Mouse (Mus musculus): ENCODE measurements around the gene Olfr690. TPM values are rescaled to one million over a fixed set of nuclear protein-coding genes. Genes with fewer than 3 reads are reported as not detected.
A peak's percentile ranks its signal among the peaks of the same experiment; 100 is the strongest.
"Not testable (repeated sequence)": the region's sequence is repeated elsewhere in the genome, so short reads cannot be mapped to it uniquely, and the experiment has no call there.

The Olfr690 gene
- polyA plus RNA-seq (2015; fragmentation: Nextera tagmentation; extraction: Ambion mirVana): 0.13 and 0.24 TPM in 2 replicates

- H3K36me3 ChIP-seq: no peaks in the 10 kb centered on the region
- no peaks in the 10 kb centered on the region for H3K4me1 ChIP-seq
- H3K27me3 ChIP-seq: no peaks in the 10 kb centered on the region
- no peak within 1 kb of the TSS for H3K4me2 ChIP-seq (replicated peaks)
- ATAC-seq (ENCODE audit: insufficient number of reproducible peaks, low FRiP score, low TSS enrichment, low read depth): no peak
- 65% methylated on average over 1 of the region's 1 CpGs for WGBS
- H3K9me3 ChIP-seq (replicated peaks): no peaks in the 10 kb centered on the region
- no peak within 1 kb of the TSS for H3K4me3 ChIP-seq (replicated peaks)
- no peak within 1 kb of the TSS for H3K27ac ChIP-seq (replicated peaks)
- no peak within 1 kb of the TSS for H3K9ac ChIP-seq
Observed at GRCm38 (mm10) chr7:105334004-105334403, at the start of gene Olfr690. TSS of gene Olfr690 (minus strand) at chr7:105334104.

DNA sequence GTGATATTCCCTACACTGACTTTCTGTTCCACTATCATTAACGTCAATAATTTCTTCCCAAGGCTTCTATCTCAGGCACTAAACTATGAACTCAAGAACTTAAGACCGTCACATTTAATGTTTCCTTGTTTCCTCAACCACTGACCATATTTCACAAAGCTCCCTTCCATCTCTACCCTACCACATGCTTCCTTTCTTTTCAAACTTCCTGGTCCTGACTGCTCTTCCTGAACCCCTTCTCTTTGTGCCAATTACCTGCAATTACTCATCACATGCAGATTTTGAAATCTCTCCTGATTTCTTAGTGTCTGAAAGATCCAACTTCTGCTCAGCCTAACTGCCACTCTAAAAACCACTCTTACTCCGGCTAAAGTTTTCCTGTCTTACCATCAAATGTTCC lies 46.4 kb upstream of the Olfr690 start:
- no peak for ATAC-seq (ENCODE audit: insufficient number of reproducible peaks, low FRiP score, low TSS enrichment, low read depth)
- 92% methylated on average over 3 of the region's 3 CpGs for WGBS
- Histone ChIP-seq H3K9me3 (replicated peaks) (no peaks in the 10 kb centered on the region), H3K27me3 (no peaks in the 10 kb centered on the region), H3K4me3 (replicated peaks) (no peak overlapping the region), H3K36me3 (peaks cover 77% of the 10 kb centered on the region), H3K9ac (no peak overlapping the region), H3K4me2 (replicated peaks) (no peak overlapping the region), H3K27ac (replicated peaks) (no peak overlapping the region), H3K4me1 (no peaks in the 10 kb centered on the region)

DNA sequence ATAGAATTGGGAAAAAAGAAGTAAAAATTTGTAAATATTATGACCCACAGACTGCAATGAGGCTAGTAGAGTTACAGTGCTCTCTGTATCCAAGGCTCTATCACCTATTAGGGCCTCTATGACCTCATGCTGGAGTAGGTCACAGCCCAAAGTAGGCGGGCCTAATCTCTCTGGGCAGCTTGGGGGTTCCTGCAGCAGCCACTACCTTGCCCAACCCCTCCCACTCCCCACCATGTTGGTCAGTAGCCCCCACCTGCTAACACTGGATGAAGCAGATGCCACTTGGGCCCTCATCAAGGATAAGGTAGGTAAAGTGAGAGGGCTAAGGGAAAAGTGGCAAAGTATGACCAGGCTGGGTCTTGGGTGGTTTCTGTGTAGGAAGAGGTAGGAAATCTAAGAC lies 41.0 kb upstream of the Olfr690 start, which contains the start of gene Gm5901:
Gene Gm5901 (plus strand): TSS at position 173 of the 400 bp plus-strand sequence.
- ATAC-seq (ENCODE audit: insufficient number of reproducible peaks, low FRiP score, low TSS enrichment, low read depth): no peak
- no peak within 1 kb of the TSS for H3K4me3 ChIP-seq (replicated peaks)
- H3K27ac ChIP-seq (replicated peaks): no peak within 1 kb of the TSS
- no peaks in the 10 kb centered on the region for H3K27me3 ChIP-seq
- H3K9ac ChIP-seq: no peak within 1 kb of the TSS
- H3K4me2 ChIP-seq (replicated peaks): no peak within 1 kb of the TSS
- peaks cover 50% of the 10 kb centered on the region for H3K36me3 ChIP-seq
- no peaks in the 10 kb centered on the region for H3K4me1 ChIP-seq
- no peaks in the 10 kb centered on the region for H3K9me3 ChIP-seq (replicated peaks)
- 87% methylated on average over 1 of the region's 1 CpGs for WGBS

DNA sequence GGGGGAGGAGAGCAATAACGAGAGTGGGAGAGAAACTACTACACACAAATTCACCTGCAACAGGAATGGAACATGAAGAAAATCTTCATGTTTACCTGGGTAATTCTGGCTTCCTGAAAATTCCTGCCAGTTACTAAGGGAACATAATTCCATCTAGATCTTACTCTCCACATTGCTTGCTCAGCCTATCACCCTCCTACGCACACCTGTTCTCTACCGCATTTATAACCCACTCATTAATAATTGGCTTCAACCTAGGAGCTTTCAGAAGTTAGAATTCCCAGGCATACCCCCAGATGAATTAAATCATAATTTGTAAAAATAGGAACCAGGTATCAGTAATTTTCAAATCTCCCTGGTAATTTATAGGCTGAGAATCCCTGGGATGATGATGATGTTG lies 40.1 kb upstream of the Olfr690 start:
- ATAC-seq (ENCODE audit: insufficient number of reproducible peaks, low FRiP score, low TSS enrichment, low read depth): no peak
- Histone ChIP-seq H3K4me1 (no peaks in the 10 kb centered on the region), H3K27ac (replicated peaks) (no peak overlapping the region), H3K36me3 (peaks cover 41% of the 10 kb centered on the region), H3K4me2 (replicated peaks) (no peak overlapping the region), H3K4me3 (replicated peaks) (no peak overlapping the region), H3K9ac (no peak overlapping the region), H3K9me3 (replicated peaks) (no peaks in the 10 kb centered on the region), H3K27me3 (no peaks in the 10 kb centered on the region)
- 87% methylated on average over 3 of the region's 3 CpGs for WGBS

DNA sequence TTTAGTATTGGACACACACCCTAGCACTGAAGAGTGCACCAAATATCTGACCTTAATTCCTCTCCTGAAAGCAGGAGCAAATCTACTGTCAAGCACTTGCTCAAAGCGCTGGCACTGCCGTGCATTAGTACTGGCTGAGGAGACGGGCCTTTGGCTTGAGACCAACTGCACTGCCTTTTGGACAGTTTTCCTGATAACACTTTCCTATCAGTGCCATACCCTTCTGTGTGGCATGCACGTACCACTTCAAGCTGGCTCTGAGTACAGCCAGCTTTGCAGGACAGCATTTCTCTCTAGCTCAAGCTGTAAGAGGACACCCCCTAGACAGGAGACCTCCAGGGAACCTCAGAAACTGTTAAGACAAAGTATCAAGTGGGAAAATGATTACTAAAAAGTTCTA lies 39.6 kb upstream of the Olfr690 start:
- no peak for ATAC-seq (ENCODE audit: insufficient number of reproducible peaks, low FRiP score, low TSS enrichment, low read depth)

DNA sequence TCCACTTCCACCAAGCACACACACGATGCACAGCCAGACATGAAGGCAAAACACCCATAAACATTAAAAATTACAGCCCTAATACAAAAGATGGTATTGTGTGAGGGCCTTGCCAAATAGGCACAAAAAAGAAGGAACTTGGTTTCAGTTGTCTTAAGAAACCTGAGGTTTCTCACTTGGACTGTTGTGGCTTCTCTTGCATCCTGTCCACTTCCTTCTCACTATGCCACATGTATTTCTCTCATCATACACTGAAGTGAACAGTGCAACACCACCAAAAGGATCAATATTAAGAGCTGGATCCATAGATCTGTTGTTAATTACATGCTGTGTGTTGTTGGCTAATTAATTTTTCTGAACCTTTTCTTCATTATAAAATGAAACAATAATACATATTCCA lies 39.0 kb upstream of the Olfr690 start:
- ATAC-seq (ENCODE audit: insufficient number of reproducible peaks, low FRiP score, low TSS enrichment, low read depth): no peak
- H3K27ac ChIP-seq (replicated peaks): no peak overlapping the region
- H3K4me2 ChIP-seq (replicated peaks): no peak overlapping the region
- peaks cover 31% of the 10 kb centered on the region for H3K36me3 ChIP-seq
- H3K9ac ChIP-seq: no peak overlapping the region
- no peak overlapping the region for H3K4me3 ChIP-seq (replicated peaks)
- H3K4me1 ChIP-seq: no peaks in the 10 kb centered on the region
- WGBS: 93% methylated on average over 1 of the region's 1 CpGs
- H3K9me3 ChIP-seq (replicated peaks): no peaks in the 10 kb centered on the region
- no peaks in the 10 kb centered on the region for H3K27me3 ChIP-seq

More for the DNA sequence above, 39.6 kb upstream of the Olfr690 start:
- WGBS: 89% methylated on average over 4 of the region's 4 CpGs
- Histone ChIP-seq H3K36me3 (peaks cover 37% of the 10 kb centered on the region), H3K27me3 (no peaks in the 10 kb centered on the region), H3K4me1 (no peaks in the 10 kb centered on the region), H3K4me2 (replicated peaks) (no peak overlapping the region), H3K27ac (replicated peaks) (no peak overlapping the region), H3K9me3 (replicated peaks) (no peaks in the 10 kb centered on the region), H3K4me3 (replicated peaks) (no peak overlapping the region), H3K9ac (no peak overlapping the region)

DNA sequence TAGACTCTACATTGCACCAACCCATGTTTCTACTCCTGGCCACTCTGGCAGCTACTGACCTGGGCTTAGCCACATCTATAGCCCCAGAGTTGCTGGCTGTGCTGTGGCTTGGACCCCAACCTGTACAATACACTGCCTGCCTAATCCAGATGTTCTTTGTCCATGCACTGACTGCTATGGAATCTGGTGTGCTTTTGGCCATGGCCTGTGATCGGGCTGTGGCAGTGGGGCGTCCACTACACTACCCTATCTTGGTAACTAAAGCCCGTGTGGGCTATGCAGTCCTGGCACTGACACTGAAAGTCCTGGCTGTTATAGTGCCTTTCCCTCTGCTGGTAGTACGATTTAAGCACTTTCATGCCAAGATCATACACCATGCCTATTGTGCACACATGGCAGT lies 34.6 kb upstream of the Olfr690 start:
- no peak; the same call in 1 of the 2 replicates for ATAC-seq (ENCODE audit: insufficient number of reproducible peaks, low FRiP score, low TSS enrichment, low read depth)
- H3K4me2 ChIP-seq (replicated peaks): no peak overlapping the region
- H3K27me3 ChIP-seq: no peaks in the 10 kb centered on the region
- no peak overlapping the region for H3K9ac ChIP-seq
- 90% methylated on average over 4 of the region's 4 CpGs for WGBS
- H3K9me3 ChIP-seq (replicated peaks): no peaks in the 10 kb centered on the region
- no peaks in the 10 kb centered on the region for H3K4me1 ChIP-seq
- H3K4me3 ChIP-seq (replicated peaks): no peak overlapping the region
- peaks cover 7% of the 10 kb centered on the region; the same call in 1 of the 2 replicates for H3K36me3 ChIP-seq
- no peak overlapping the region for H3K27ac ChIP-seq (replicated peaks)

- no peak within 1 kb of the TSS for H3K9ac ChIP-seq
Observed at GRCm38 (mm10) chr7:105367930-105368329, 34.0 kb upstream of the Olfr690 start, which contains the start of gene Olfr692. TSS of gene Olfr692 (plus strand) at chr7:105368230.

GRCm38 (mm10) chr7:105367268-105367667 lies 33.4 kb upstream of the Olfr690 start:
- no peak overlapping the region for H3K4me2 ChIP-seq (replicated peaks)
- H3K4me1 ChIP-seq: no peaks in the 10 kb centered on the region
- ATAC-seq (ENCODE audit: insufficient number of reproducible peaks, low FRiP score, low TSS enrichment, low read depth): no peak
- no peak overlapping the region for H3K9ac ChIP-seq
- H3K9me3 ChIP-seq (replicated peaks): no peaks in the 10 kb centered on the region
- WGBS: 80% methylated on average over 5 of the region's 5 CpGs
- H3K4me3 ChIP-seq (replicated peaks): no peak overlapping the region
- no peaks in the 10 kb centered on the region for H3K27me3 ChIP-seq
- H3K36me3 ChIP-seq: no peaks in the 10 kb centered on the region
- H3K27ac ChIP-seq (replicated peaks): no peak overlapping the region

More at GRCm38 (mm10) chr7:105367930-105368329, 34.0 kb upstream of the Olfr690 start, which contains the start of gene Olfr692:
- Histone ChIP-seq H3K4me2 (replicated peaks) (no peak within 1 kb of the TSS), H3K27me3 (no peaks in the 10 kb centered on the region), H3K36me3 (0 out of 2 replicates have a peak, but pooled peaks cover 4% of the 10 kb centered on the region), H3K27ac (replicated peaks) (no peak within 1 kb of the TSS), H3K4me3 (replicated peaks) (no peak within 1 kb of the TSS), H3K4me1 (no peaks in the 10 kb centered on the region), H3K9me3 (replicated peaks) (no peaks in the 10 kb centered on the region)
- ATAC-seq (ENCODE audit: insufficient number of reproducible peaks, low FRiP score, low TSS enrichment, low read depth): no peak
- 100% methylated on average over 1 of the region's 1 CpGs for whole genome bisulfite sequencing

- ATAC-seq (ENCODE audit: insufficient number of reproducible peaks, low FRiP score, low TSS enrichment, low read depth): no peak
- 79% methylated on average over 2 of the region's 2 CpGs for WGBS
- Histone ChIP-seq H3K36me3 (no peaks in the 10 kb centered on the region), H3K4me2 (replicated peaks) (no peak overlapping the region), H3K4me3 (replicated peaks) (no peak overlapping the region), H3K27ac (replicated peaks) (no peak overlapping the region), H3K9ac (no peak overlapping the region), H3K4me1 (no peaks in the 10 kb centered on the region), H3K27me3 (no peaks in the 10 kb centered on the region), H3K9me3 (replicated peaks) (no peaks in the 10 kb centered on the region)
Observed at GRCm38 (mm10) chr7:105361713-105362112, 27.8 kb upstream of the Olfr690 start.

DNA sequence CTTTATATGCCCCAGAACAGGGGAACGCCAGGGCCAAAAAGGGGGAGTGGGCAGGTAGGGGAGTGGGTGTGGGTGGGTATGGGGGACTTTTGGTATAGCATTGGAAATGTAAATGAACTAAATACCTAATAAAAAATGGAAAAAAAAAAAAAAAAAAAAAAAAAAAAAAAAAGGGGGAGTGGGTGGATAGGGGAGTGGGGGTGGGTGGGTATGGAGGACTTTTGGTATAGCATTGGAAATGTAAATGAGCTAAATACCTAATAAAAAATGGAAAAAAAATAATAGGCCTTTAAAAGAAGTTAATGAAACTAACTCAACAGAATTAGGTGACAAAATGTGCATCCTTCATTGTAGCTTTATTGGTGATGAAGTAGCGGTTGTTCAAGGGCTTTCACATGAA lies 22.6 kb upstream of the Olfr690 start:
- H3K4me2 ChIP-seq (replicated peaks); H3K4me3 ChIP-seq (replicated peaks); H3K27me3 ChIP-seq; H3K36me3 ChIP-seq; H3K9me3 ChIP-seq (replicated peaks); H3K4me1 ChIP-seq; H3K9ac ChIP-seq; H3K27ac ChIP-seq (replicated peaks): not testable (repeated sequence)
- WGBS: 91% methylated on average over 1 of the region's 2 CpGs
- ATAC-seq (ENCODE audit: insufficient number of reproducible peaks, low FRiP score, low TSS enrichment, low read depth): peak; percentile 67; the same call in 1 of the 2 replicates

DNA sequence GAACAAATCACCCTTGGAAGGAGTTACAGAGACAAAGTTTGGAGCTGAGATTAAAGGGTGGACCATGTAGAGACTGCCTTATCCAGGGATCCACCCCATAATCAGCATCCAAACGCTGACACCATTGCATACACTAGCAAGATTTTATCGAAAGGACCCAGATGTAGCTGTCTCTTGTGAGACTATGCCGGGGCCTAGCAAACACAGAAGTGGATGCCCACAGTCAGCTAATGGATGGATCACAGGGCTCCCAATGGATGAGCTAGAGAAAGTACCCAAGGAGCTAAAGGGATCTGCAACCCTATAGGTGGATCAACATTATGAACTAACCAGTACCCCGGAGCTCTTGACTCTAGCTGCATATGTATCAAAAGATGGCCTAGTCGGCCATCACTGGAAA lies 22.2 kb upstream of the Olfr690 start:
- H3K27me3 ChIP-seq; ATAC-seq (ENCODE audit: insufficient number of reproducible peaks, low FRiP score, low TSS enrichment, low read depth); H3K4me1 ChIP-seq; H3K4me3 ChIP-seq (replicated peaks); H3K27ac ChIP-seq (replicated peaks); H3K36me3 ChIP-seq; H3K9ac ChIP-seq; H3K9me3 ChIP-seq (replicated peaks); H3K4me2 ChIP-seq (replicated peaks): not testable (repeated sequence)
- no CpG with 5 or more reads among the region's 5 CpGs for WGBS

Data from embryonic facial prominence, embryonic 15.5 days (tissue).